Mouse (Mus musculus) brown adipose tissue, adult 24 weeks (tissue): ENCODE measurements at regions not wholly inside any gene's neighbourhood (a gene's known extent, or its start where the extent isn't known, plus 50 kb on each side); places are given as distances from the start of the nearest gene placed in this dataset.
"Not testable (repeated sequence)": the region's sequence is repeated elsewhere in the genome, so short reads cannot be mapped to it uniquely, and the experiment has no call there.

ENCODE experiments used
- H3K27ac ChIP-seq: fragments of 200-500 bp; replicated peaks from 2 replicates; pipeline ENCODE4 v1.5.1; 2012; ENCODE audit warnings: low read depth, mild to moderate bottlenecking, low read length
- H3K4me1 ChIP-seq: fragments of 200-500 bp; 2 replicates; pipeline ENCODE4 v1.6.1; 2012; ENCODE audit warnings: low read length, mixed read lengths; ENCODE audit not compliant: control insufficient read depth, insufficient read depth, insufficient read length
- H3K4me3 ChIP-seq: fragments of 200-500 bp; 2 replicates; pipeline ENCODE4 v1.5.1; 2012; ENCODE audit warnings: low read depth, mild to moderate bottlenecking, low read length, moderate library complexity; ENCODE audit not compliant: insufficient read depth

DNA sequence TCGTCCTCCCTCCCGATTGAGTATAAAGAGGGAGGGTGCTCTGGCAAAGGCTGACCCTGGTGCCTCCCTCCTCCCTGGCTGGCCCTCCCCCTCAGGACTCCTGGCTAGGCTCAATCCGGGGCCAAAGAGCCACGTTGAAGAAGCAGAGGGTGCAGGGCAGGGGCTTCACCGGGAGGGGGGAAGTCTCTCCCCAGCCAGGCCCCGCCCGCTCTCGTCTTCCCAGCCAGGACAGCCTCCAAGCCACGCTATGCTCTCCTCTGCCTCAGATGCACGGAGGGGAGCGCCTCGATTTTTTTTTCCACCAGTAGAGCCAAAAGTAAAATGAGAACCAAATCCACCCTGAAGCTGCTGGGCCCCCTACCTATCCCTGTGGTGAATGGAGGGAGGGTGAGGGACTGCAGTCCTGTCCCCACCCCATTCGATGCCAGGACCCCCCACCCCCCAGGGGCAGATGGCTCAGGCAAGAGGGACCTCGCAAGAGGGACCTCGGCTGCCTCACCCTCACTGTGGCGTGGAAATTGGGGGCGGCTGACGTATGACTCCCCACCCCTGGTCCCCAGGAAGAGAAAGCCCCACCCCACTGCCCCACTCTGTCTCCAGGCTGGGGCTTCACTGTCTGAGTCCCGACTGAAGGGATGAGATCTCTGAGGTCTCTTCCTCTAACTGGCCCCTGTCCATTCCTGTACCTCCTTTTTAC, 53.2 kb upstream of the Col1a1 start:
- H3K27ac ChIP-seq = no peak overlapping the region
- H3K4me3 ChIP-seq = no peak overlapping the region
- no peaks in the 10 kb centered on the region for H3K4me1 ChIP-seq

DNA sequence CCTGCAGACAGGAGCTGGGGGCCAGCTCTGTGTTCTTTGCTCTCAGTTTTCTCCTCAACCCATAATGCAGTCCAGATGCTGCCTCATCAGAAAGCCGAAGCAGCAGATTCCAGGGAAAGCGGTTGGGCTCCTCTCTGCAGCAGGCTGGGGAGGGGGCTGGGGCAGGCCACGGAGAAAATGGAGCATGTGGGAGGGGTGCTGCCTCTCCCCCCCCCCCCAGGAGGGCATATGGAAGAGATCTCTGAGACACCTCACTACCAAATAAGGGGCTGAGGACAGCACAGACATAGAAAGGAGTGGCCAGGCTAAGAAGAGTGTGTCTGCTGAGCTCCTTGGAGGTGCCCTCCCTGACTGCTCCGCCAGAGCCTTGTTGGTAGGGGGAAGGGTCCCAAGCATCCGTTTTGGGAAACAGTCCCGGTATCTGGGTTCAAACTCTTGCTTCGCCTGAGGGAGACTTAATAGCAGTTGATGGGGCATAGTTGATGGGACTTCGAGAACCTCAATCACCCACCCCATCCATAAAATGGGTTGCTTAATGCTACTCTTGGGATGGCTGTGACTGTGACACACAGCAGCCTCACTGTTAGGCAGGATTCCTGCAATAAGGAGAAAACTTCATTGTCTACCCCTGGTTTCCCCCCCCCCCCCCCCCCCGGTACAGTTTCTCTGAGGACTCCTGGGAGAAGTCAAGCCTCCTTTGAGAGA, 53.9 kb upstream of the Col1a1 start:
- no peak overlapping the region for H3K27ac ChIP-seq
- H3K4me1 ChIP-seq = no peaks in the 10 kb centered on the region
- no peak overlapping the region for H3K4me3 ChIP-seq

DNA sequence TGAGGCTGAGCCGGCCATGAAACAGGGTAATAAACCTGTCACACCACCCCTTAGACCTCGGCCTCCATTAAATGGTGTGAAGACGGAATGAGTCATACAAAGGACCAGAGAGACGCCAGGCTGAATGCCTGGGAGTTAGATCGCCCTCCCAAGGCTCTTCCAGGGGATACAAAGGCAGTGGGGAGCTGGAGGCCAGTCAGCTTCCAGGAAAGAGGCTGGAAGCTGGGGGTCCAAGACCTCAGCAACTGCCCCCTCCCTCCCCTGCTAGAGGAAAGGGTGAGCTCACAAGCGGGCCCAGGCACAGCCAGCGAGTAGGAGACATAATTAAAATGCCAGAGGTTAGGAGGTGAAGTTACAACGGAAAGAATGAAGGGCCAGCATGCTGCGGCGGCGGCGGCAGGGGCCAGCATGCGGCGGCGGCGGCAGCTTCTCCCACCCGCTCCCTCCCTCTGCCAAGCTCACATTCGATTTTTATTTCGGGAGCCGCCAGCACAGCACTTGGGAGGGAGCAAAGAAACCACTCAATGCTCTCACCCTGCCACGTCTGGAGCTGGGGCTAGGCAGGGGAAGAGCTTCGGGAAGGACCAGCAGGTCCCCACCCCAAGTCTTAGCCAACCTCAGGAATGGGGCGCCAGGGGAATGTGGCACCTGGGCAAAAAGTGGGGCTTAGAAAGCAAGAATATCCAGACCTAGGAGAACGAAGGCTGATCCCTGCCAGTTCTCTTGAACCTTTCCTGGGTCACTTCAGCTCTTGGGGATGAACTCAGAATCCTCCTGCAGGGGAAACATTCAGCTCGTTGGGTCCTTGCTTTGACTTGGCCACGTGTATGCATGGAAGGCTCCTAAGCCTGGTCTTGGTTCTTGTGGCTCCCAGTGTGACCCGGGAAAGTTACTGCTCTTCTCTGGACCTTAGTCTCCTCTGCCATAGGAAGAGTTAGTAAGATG, 54.9 kb upstream of the Col1a1 start:
- Histone ChIP-seq H3K4me3 (no peak overlapping the region), H3K27ac (no peak overlapping the region), H3K4me1 (no peaks in the 10 kb centered on the region)

DNA sequence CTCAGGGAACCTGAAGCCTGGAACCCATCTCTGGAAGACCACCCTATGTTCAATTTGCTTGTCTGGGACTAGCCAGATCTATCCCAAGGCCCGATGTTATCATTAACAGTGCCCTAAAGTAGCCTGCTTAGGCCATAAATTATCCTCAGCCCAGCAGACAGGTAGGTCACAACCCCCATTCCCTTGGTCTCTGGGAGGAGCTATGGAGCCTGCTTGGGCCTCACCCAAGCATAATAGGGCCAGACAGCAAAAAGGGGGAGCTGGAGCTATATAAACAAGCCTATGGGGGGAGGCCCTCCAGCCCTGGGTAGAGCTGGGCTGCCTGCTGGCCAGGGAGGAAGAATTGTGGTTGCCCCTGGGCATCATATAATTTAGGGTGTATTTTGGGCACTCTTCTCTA, 59.3 kb upstream of the Col1a1 start:
- H3K4me1 ChIP-seq = no peaks in the 10 kb centered on the region
- H3K27ac ChIP-seq = no peak overlapping the region
- no peak overlapping the region for H3K4me3 ChIP-seq

DNA sequence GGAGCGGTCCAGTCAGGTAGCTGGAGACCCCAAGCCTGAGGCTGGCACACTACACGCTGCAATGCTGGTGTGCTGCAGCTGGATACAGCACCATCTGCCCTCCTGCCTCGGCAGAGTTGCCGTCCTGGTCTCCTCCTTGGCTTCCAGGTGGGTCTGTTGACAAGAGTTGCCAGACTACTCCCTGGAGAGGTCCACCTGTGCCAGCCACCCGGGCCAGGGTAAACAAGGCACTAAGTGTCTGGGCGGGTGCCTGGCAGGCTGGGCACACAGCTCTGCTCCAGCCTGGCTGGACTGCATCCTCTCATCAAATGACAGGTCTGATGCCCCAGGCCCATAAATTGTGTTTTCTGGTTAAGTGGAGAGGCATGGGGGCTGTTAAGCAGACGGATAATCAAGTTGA, 61.0 kb upstream of the Col1a1 start:
- no peak overlapping the region for H3K27ac ChIP-seq
- no peak overlapping the region for H3K4me3 ChIP-seq
- no peaks in the 10 kb centered on the region for H3K4me1 ChIP-seq

DNA sequence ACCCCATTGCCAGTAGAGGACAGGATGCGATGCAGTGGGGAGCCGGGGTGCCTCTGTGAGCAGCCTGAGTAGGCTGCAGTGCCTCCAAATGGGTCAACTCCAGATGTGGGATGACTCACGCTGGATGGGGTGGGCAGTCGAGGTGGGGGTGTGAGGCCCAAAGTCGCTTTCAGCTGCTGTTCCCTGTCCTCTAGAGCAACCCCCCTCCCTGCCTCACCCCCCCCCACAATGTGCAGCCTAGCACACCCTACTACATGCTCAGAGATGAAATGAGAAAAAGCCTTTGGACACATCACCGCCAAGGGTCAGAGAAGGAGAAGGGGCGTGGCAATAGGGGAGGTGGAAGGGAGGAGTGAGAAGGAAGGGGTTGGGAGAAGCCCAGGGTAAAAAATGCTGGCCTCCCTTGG, 61.9 kb upstream of the Col1a1 start:
- no peaks in the 10 kb centered on the region for H3K4me1 ChIP-seq
- no peak overlapping the region for H3K4me3 ChIP-seq
- no peak overlapping the region for H3K27ac ChIP-seq

DNA sequence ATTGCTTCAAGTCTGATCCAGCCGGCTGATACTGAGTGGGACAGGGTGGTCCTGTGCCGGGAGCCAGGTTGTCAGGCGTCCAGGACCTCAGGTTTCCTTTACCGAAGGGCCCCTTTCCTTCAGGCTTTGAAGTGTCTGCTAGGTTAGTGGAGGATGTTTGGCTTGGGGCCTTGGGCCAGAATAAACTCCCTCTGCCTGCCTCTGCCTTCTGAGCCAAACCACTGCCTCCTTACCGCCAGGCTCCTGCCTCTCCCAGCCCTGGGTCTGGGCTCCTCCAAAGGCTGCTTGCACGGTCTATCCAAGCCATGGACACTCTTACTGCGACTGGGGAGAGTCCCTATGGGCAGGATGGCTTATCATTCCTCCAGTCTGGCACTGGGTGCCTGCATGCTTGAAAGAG, 62.3 kb upstream of the Col1a1 start:
- Histone ChIP-seq H3K4me3 (0 out of 2 replicates have a peak overlapping the region, but pooled peaks have one; percentile 9), H3K27ac (no peak overlapping the region)

DNA sequence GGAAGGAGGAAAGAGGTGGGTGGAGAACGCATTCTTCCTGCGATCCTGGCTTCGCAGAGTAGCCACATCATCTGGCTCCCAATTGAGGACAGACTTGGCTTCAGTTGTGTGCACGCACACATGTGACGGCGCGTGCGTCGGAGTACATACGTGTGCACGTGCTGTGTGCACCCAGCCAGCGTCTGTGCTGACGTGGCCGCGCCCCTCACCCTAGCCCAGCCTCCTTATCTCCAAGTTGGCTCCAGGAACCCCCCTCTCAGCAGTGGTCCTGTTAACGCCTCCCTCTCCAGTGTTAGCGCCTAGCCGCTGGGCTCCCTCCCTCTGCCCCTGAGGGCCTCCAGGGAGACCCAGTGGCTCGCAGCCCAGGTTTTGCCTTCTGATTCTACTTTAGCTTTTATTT, 63.1 kb upstream of the Col1a1 start:
- no peak overlapping the region for H3K27ac ChIP-seq
- peak overlapping the region; percentile 37 for H3K4me3 ChIP-seq

More for the DNA sequence above, 62.3 kb upstream of the Col1a1 start:
- no peaks in the 10 kb centered on the region for H3K4me1 ChIP-seq

DNA sequence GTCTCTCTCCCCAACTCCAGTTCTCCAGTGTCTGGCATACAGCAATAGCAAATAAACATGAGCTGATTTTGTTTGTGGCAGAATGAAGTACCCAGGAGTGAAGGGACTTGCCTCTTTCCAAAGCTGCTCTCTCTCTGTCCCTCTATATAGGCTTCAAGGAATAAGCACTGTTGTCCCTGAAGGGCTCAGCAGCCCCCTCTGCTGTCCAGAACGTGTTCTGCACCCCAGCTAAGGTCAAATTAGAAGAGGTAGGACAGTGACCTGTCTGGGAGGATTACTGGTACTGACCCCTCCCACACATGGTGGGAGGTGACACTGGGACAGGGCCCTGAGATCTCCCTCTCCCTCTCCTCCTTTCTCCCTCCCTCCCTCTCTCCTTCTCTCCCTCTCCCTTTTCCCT, 65.7 kb upstream of the Col1a1 start:
- H3K4me3 ChIP-seq = no peak overlapping the region
- H3K27ac ChIP-seq = no peak overlapping the region
- H3K4me1 ChIP-seq = no peaks in the 10 kb centered on the region

More for the DNA sequence above, 63.1 kb upstream of the Col1a1 start:
- no peaks in the 10 kb centered on the region for H3K4me1 ChIP-seq

DNA sequence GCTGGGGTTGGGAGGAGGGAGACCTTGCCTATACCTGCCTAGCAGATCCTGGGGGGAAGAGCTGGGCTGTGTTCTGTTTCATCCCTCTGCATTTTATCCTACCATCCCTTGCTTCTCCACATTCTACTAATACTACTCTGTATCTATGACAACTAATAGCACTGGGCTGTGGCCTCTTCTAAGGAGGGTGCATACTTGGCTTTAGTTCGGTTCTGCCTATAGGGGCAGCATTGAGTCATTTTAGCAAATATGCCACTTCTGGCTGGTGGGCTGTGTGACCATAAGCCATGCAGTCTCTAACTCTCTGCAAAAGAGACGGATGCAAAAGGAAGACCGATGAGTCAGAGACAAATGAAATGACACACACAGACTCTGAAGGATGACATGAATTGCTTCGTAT, 66.2 kb upstream of the Col1a1 start:
- H3K27ac ChIP-seq, H3K4me1 ChIP-seq, H3K4me3 ChIP-seq: not testable (repeated sequence)

DNA sequence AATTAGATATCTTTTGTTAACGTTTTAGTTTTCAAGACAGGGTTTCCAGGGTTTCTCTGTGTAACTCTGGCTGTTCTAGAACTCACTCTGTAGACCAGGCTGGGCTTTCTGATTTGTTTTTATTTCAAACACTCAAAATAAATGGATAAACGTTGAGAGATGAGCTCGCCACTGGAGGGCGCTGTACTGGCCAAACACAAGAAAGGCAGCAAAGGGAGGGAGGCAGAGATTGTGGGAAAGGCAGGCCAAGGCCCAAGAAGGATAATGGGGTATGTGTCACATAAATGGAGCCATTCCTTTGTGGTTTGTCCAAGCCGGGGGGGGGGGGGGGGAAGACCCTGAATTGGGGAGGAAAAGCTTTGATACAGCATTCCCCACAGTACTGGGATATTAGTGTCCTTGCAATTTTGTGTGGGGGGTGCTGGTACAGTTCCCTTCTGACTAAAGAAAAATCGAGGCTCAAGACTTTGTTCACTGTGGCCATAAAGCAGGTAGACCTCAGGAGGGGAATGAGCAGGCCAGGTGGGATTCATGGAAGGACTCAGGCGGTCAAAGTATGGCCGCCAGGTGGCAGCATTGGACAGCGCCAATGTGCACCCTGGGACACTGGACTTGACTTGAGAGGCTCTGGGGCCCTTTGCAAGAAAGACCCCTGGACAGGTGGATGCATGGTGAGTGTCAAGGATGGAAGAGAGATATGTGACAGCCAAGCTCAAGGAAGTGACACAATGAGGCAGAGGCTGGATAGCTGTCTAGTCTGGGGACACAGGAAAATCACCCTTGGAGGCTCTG, 69.7 kb upstream of the Col1a1 start:
- H3K27ac ChIP-seq = no peak overlapping the region
- H3K4me3 ChIP-seq = no peak overlapping the region

DNA sequence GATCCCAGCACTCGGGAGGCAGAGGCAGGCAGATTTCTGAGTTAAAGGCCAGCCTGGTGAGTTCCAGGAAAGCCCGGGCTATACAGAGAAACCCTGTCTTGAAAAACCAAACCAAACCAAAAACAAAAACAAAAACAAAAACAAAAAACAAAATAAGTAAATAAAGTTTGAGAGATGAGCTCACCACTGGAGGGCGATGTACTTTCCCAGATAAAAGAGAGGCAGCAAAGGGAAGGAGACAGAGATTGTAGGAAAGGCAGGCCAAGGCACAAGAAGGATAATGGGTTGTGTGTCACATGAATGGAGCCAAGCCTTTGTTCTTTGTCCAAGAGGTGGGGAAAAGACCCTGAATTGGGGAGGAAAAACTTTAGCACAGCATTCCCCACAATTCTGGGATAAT, 67.6 kb upstream of the Tmem92 start:
- H3K27ac ChIP-seq = no peak overlapping the region
- H3K4me1 ChIP-seq = no peaks in the 10 kb centered on the region
- H3K4me3 ChIP-seq = no peak overlapping the region

More for the DNA sequence above, 69.7 kb upstream of the Col1a1 start:
- H3K4me1 ChIP-seq = no peaks in the 10 kb centered on the region

DNA sequence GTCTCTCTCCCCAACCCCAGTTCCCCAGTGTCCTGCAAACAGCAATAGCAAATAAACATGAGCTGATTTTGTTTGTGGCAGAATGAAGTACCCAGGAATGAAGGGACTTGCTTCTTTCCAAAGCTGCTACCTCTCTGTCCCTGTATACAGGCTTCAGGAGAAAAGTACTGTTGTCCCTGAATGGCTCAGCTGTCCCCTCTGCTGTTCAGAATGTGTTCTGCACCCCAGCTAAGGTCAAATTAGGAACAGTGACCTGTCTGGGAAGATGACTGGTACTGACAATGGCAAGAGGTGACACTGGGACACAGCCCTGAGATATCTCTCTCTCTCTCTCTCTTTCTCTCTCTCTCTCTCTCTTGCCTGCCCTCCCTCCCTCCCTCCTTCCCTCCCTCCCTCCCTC, 56.6 kb upstream of the Tmem92 start:
- Histone ChIP-seq H3K4me1 (no peaks in the 10 kb centered on the region), H3K4me3 (no peak overlapping the region), H3K27ac (no peak overlapping the region)

DNA sequence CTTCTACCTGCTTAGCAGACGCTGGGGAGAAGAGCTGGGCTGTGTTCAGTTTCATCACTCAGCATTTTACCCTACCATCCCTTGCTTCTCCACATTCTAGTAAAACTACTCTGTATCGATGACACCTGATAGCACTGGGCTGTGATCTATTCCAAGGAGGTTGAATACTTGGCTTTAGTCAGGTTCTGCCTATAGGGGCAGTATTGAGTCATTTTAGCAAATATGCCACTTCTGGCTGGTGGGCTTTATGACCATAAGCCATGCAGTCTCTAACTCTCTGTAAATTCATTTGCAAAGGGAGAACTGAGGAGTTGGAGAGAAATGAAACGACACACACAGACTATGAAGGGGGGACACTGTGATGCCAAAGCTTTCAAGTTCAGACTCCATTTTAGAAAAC, 55.6 kb upstream of the Tmem92 start:
- no peak overlapping the region for H3K27ac ChIP-seq
- no peak overlapping the region for H3K4me3 ChIP-seq
- H3K4me1 ChIP-seq = no peaks in the 10 kb centered on the region

DNA sequence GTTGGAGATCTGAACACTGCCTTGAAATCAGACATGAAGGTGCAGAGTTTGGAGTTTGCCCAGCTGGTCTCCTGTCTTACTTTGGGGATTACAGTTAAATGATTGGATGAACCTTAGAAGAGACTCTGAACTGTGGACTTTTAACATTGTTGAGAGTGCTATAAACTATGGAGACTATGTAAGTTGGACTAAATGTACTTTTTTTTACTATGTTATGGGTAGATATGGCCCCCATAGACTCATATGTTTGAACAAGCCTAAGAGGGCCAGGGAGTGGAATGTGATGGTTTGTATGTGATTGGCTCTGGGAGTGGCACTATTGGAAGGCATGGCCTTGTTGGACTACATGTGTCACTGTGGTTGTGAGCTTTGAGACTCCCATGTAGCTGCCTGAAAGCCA, 53.8 kb upstream of the Tmem92 start:
- H3K4me1 ChIP-seq = no peaks in the 10 kb centered on the region
- no peak overlapping the region for H3K4me3 ChIP-seq
- H3K27ac ChIP-seq = no peak overlapping the region
